Mouse (Mus musculus) CD4-positive, CD25-positive, alpha-beta regulatory T cell (primary cell): Measurements from ENCODE around the gene Pdpk1. TPM values are rescaled to one million over a fixed set of nuclear protein-coding genes. Genes with fewer than 3 reads are reported as not detected.

ENCODE experiments used
- polyA plus RNA-seq: library from polyadenylated mRNA; unstranded; fragments of 100-300 nt; shearing (Covaris generic); gene quantifications from one replicate; pipeline ENCODE4 v1.2.1, GENCODE M21; 2017

The Pdpk1 gene
- polyA plus RNA-seq: 46.8 TPM

DNA sequence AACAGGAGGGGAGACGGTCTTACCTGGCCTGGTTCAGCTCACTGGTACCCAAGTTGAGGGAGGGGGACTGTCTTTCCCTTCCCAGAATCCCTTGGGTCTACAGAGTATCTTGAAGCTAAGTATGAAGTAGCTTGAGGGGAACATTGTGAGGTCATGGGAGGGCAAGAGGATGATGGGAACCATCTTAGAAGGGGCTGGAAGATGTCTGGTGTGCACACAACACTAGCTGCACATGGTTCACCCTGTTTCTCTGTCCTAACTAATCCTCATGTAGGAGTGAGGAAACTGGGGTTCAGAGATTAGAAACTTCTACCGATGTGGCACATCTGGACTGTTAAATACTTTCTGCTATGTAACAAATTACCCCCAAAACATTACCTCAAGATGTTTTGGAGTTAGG, at the start of gene Pdpk1:
Gene Pdpk1 (minus strand): TSS at position 101 of the 400 bp plus-strand sequence.

DNA sequence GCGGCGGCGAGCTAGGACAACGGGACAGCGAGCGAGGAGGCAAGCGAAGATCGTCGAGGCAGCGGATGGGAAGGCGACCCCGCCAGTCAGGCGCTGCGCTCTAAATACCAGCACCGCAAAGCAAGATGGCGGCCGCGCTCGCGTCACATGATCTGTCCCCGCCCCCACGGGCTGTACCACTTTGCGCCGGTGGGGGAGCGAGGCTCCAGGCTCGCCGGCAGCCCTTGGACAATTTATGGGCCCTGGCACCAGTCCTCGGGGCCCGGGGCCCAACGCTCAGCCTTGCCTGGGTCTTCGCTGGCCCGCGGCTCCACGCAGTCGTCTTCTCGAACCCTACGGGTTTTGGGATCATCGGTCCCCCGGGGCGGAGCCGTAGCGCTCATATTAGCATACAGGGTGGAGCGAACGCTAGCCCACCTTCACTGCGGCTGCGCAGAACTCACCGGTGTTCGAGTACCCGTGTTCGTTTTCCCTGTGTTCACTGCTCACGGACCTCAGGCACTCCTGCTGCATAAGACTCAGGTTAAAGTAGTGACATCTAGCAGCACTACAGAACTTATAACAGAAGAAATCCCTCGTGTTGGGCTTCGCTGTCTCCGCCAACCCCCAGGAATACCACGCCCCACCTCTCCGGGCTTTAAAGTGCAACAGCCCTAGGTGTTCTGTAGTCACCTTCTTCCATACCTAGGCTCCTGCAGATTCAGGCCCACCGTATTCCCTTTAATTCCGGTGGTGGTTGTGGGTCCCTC, 18.8 kb upstream of the Pdpk1 start, which contains the start of gene Atp6v0c:
Gene Atp6v0c (minus strand): TSS at position 386 of the 749 bp plus-strand sequence.

GRCm38 (mm10) chr17:24163176-24163962, 12.6 kb upstream of the Pdpk1 start, which contains the start of gene Amdhd2:
Amdhd2 (minus strand) TSS chr17:24163766.

DNA sequence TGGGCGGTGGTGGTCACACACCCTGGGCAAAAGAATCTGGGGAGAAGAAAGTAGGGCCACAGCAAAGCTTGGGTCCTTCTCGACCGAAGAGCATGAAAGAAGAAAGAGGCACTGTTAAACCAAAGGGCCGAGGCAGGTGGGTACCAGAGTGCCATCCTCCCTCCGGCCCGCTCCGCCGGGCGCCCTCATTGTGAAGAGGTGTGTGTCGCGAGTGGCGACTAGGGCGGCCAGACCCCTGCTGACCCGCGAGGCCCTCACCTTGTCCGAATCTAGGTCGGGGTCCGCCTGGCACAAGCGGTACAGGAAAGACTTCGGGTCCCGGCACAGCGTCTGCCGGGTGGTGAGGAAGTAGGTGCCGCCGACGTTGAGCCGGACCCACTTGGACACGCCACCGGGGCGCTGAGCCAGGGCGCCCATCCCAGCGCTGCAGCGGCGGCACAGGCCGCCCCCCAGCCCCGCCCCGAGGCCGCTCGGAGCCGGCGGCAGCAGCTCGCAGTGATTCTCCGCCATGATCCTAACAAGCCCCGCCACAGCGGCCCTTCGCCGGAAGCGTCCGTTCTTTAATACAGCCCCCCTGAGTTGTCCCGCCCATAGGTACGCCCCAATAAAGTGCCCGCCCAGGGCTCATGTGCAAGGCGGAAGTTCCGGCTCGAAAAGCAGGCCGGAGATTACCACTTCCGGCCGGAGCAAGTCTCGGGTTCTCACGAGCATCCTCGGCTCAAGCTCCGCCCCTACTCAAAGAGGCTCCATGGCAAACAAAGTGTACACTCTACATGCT, 77.6 kb downstream of the Pdpk1 start, which contains the start of gene Kctd5:
Gene Kctd5 (minus strand): TSS at position 567 of the 778 bp plus-strand sequence.

DNA sequence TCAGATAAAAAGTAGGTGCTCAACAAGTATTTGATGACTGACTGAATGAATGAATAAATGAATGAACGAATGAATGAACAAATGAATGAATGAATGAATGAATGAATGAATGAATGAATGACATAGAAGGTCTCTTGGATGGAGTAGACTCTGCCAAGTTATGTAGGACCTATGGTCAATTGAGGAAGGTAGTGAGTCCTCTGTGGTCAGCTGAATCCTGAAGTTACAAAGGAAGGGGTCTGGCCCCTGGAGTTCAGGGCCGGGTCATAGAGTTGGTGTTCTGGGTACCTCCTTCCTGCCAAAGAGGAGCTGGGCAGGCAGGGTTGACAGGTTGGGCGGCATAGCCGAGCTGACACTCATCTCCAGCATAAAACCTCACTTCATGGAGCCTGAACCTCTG, 112.9 kb downstream of the Pdpk1 start, which contains the start of gene Prss27:
Gene Prss27 (plus strand): TSS at position 301 of the 400 bp plus-strand sequence.

Other genes starting within 250 kb of the Pdpk1 start
- not detected for gene Dcpp3, start 233.5 kb downstream of the Pdpk1 start, polyA plus RNA-seq
- not detected for gene Sbp, start 209.3 kb downstream of the Pdpk1 start, polyA plus RNA-seq
- gene Sbpl, start 195.7 kb downstream of the Pdpk1 start, polyA plus RNA-seq: not detected
- gene Prss30, start 170.4 kb downstream of the Pdpk1 start, polyA plus RNA-seq: not detected
- not detected for gene Prss22, start 152.8 kb downstream of the Pdpk1 start, polyA plus RNA-seq
- 0.42 TPM for gene Prss27, start 112.8 kb downstream of the Pdpk1 start, polyA plus RNA-seq
- gene Kctd5, start 77.4 kb downstream of the Pdpk1 start, polyA plus RNA-seq: 27.8 TPM
- 42.3 TPM for gene Amdhd2, start 12.8 kb upstream of the Pdpk1 start, polyA plus RNA-seq
- gene Atp6v0c, start 18.8 kb upstream of the Pdpk1 start, polyA plus RNA-seq: 308 TPM
- gene Tbc1d24, start 54.6 kb upstream of the Pdpk1 start, polyA plus RNA-seq: 0.80 TPM
- gene Ntn3, start 58.6 kb upstream of the Pdpk1 start, polyA plus RNA-seq: 0.04 TPM
- 4.0 TPM for gene Tedc2, start 69.9 kb upstream of the Pdpk1 start, polyA plus RNA-seq
- gene Ccnf, start 100.6 kb upstream of the Pdpk1 start, polyA plus RNA-seq: 2.6 TPM
- 0.20 TPM for gene Abca17, start 200.1 kb upstream of the Pdpk1 start, polyA plus RNA-seq
- gene Abca3, start 201.0 kb upstream of the Pdpk1 start, polyA plus RNA-seq: 29.9 TPM